Comparison of ENCODE assay signal across 8 mouse cellular contexts in genomic region chr4:152107493-152107892, GRCm38 (mm10). TPM values are rescaled to one million over a fixed set of nuclear protein-coding genes. Genes with fewer than 3 reads are reported as not detected.
A peak's percentile ranks its signal among the peaks of the same experiment; 100 is the strongest.
DNase-seq lines count a peak whose midpoint lies in the region; ATAC-seq and TF ChIP-seq lines count a peak whose summit lies in the region.

No protein-coding gene starts in this region.

- peak overlapping the region; percentile 59 for H3K4me3 ChIP-seq in gastrocnemius, adult 2 months
- peak overlapping the region; percentile 33 for H3K4me3 ChIP-seq in intestine, embryonic 14.5 days (ENCODE audit: low read depth, low read length)
- peak overlapping the region; percentile 46 to 53 for H3K4me3 ChIP-seq in liver, embryonic 14.5 days (ENCODE audit: insufficient read depth in 1 of 2, low read depth in 2 of 2, low read length in 2 of 2)
- peak overlapping the region; percentile 38 for H3K4me3 ChIP-seq in neural tube, embryonic 15.5 days (replicated peaks)

- H3K4me2 ChIP-seq in intestine, embryonic 14.5 days (ENCODE audit: low read length) = peak overlapping the region; percentile 75
- H3K4me2 ChIP-seq in liver, embryonic 14.5 days (ENCODE audit: low read depth) = peak overlapping the region; percentile 70
- H3K4me2 ChIP-seq in neural tube, embryonic 15.5 days = peak overlapping the region; percentile 74

- WGBS in intestine, embryonic 14.5 days = 7% methylated on average over 24 of the region's 24 CpGs
- WGBS in liver, embryonic 14.5 days (ENCODE audit: insufficient replicate concordance) = 39% methylated on average over 24 of the region's 24 CpGs
- 6% methylated on average over 24 of the region's 24 CpGs for WGBS in neural tube, embryonic 15.5 days

- peaks cover 6% of the 10 kb centered on the region for H3K4me1 ChIP-seq in intestine, embryonic 14.5 days (replicated peaks; ENCODE audit: control insufficient read depth, insufficient read depth, low read length)
- peaks cover 30 to 37% of the 10 kb centered on the region in 2 experiments for H3K4me1 ChIP-seq in liver, embryonic 14.5 days (replicated peaks; ENCODE audit: control insufficient read depth in 2 of 2, insufficient read depth in 2 of 2, low read length in 1 of 2)
- peaks cover 20% of the 10 kb centered on the region for H3K4me1 ChIP-seq in neural tube, embryonic 15.5 days

- H3K9me3 ChIP-seq in intestine, embryonic 14.5 days (ENCODE audit: control insufficient read depth, low read length) = no peaks in the 10 kb centered on the region
- H3K9me3 ChIP-seq in liver, embryonic 14.5 days (ENCODE audit: control insufficient read depth, low read length) = no peaks in the 10 kb centered on the region
- H3K9me3 ChIP-seq in neural tube, embryonic 15.5 days (replicated peaks) = no peaks in the 10 kb centered on the region

- TF ChIP-seq EP300 in liver, embryonic 14.5 days (IDR thresholded peaks at IDR 0.05; ENCODE audit: low read depth) = no peak

- intact Hi-C loops in gastrocnemius, adult 2 months (cut with DNase I) = no loop called here
- intact Hi-C loops in gastrocnemius, postnatal 14 days (cut with DNase I; ENCODE audit: low total_unique reads) = no loop called here

- 0 out of 2 replicates have a peak overlapping the region, but pooled peaks have one; percentile 43 for H3K27ac ChIP-seq in gastrocnemius, adult 2 months
- H3K27ac ChIP-seq in intestine, embryonic 14.5 days (ENCODE audit: low read depth) = peak overlapping the region; percentile 62; the same call in 1 of the 2 replicates
- H3K27ac ChIP-seq in liver, embryonic 14.5 days = peak overlapping the region; percentile 71
- peak overlapping the region; percentile 79 for H3K27ac ChIP-seq in neural tube, embryonic 15.5 days (replicated peaks)

- ATAC-seq in intestine, embryonic 14.5 days (replicated peaks; ENCODE audit: low FRiP score, low TSS enrichment, low read depth) = peak; percentile 88
- peak; percentile 69 for ATAC-seq in liver, embryonic 14.5 days (ENCODE audit: insufficient read depth)
- peak; percentile 60 for ATAC-seq in neural tube, embryonic 15.5 days (ENCODE audit: low FRiP score)

- 0 out of 2 replicates have a peak overlapping the region, but pooled peaks have one; percentile 32 for H3K9ac ChIP-seq in intestine, embryonic 14.5 days (ENCODE audit: low read length)
- peak overlapping the region; percentile 37; the same call in 1 of the 2 replicates for H3K9ac ChIP-seq in liver, embryonic 14.5 days (replicated peaks)
- H3K9ac ChIP-seq in neural tube, embryonic 15.5 days (replicated peaks) = peak overlapping the region; percentile 23; the same call in 1 of the 2 replicates

- peaks cover 63% of the 10 kb centered on the region for H3K36me3 ChIP-seq in intestine, embryonic 14.5 days (ENCODE audit: control insufficient read depth, insufficient read depth, low read length)
- H3K36me3 ChIP-seq in liver, embryonic 14.5 days (replicated peaks; ENCODE audit: control insufficient read depth, insufficient read depth, low read depth) = peaks cover 21% of the 10 kb centered on the region
- peaks cover 47% of the 10 kb centered on the region for H3K36me3 ChIP-seq in neural tube, embryonic 15.5 days

- no peak for TF ChIP-seq CTCF in gastrocnemius, adult 2 months (IDR thresholded peaks at IDR 0.05)
- no peak for TF ChIP-seq CTCF in liver, embryonic 14.5 days (IDR thresholded peaks at IDR 0.05; ENCODE audit: low read depth)

- DNase-seq in gastrocnemius, adult 2 months = no peak
- no peak for DNase-seq in gastrocnemius, postnatal 14 days
- peak; percentile 62 for DNase-seq in c-Kit-positive CD71-positive TER-119-positive erythroid progenitor cells, embryonic 14.5 days (ENCODE audit: low spot score)
- DNase-seq in intestine, embryonic 14.5 days (ENCODE audit: low spot score) = no peak
- DNase-seq in liver, embryonic 14.5 days (ENCODE audit: low read depth in 3 of 3, low spot score in 3 of 3) = no peak
- no peak for DNase-seq in frontal cortex, postnatal 10 days (ENCODE audit: low spot score in 2 of 2)
- no peak for DNase-seq in right cerebral cortex, adult 18-20 months

- H3K27me3 ChIP-seq in intestine, embryonic 14.5 days (replicated peaks; ENCODE audit: control insufficient read depth, insufficient read depth, low read length) = 0 out of 2 replicates have a peak, but pooled peaks cover 2% of the 10 kb centered on the region
- no peaks in the 10 kb centered on the region for H3K27me3 ChIP-seq in liver, embryonic 14.5 days (ENCODE audit: control insufficient read depth, insufficient read depth, low read length)
- H3K27me3 ChIP-seq in neural tube, embryonic 15.5 days (replicated peaks) = 0 out of 2 replicates have a peak, but pooled peaks cover 4% of the 10 kb centered on the region

RNA-seq across cellular contexts. Expression of gene Tnfrsf25, which starts 8.2 kb away (rescaled TPM):
- 1 to 10 TPM in 1 of 2 experiments, under 1 TPM in 1; 0.38 to 2.0 TPM for total RNA-seq in gastrocnemius, adult 2 months (2021)
- 1 to 10 TPM in 1 of 2 experiments, under 1 TPM in 1; 0.74 to 1.1 TPM for total RNA-seq in gastrocnemius, postnatal 14 days (2021)
- polyA plus RNA-seq in intestine, embryonic 14.5 days (2014; fragmentation: Nextera tagmentation; extraction: Ambion mirVana) = 0.97 and 0.98 TPM in 2 replicates
- polyA plus RNA-seq in liver, embryonic 14.5 days (2012; rRNA removed) = 0.68 and 0.93 TPM in 2 replicates
- 0.15 and 0.16 TPM in 2 replicates for polyA plus RNA-seq in liver, embryonic 14.5 days (2014; fragmentation: Nextera tagmentation; extraction: Ambion mirVana)
- polyA plus RNA-seq in neural tube, embryonic 15.5 days (2015; fragmentation: Nextera tagmentation; extraction: Ambion mirVana) = 1.2 and 2.4 TPM in 2 replicates

RNA-seq across cellular contexts. Expression of gene Plekhg5, which starts 35.2 kb away (rescaled TPM):
- 1 to 10 TPM; 4.9 to 6.6 TPM for total RNA-seq in gastrocnemius, adult 2 months (2021)
- 10 to 100 TPM; 11.2 to 17.1 TPM for total RNA-seq in gastrocnemius, postnatal 14 days (2021)
- polyA plus RNA-seq in intestine, embryonic 14.5 days (2014; fragmentation: Nextera tagmentation; extraction: Ambion mirVana) = 9.0 and 9.2 TPM in 2 replicates
- polyA plus RNA-seq in liver, embryonic 14.5 days (2012; rRNA removed) = 4.5 and 4.7 TPM in 2 replicates
- 2.6 and 4.8 TPM in 2 replicates for polyA plus RNA-seq in liver, embryonic 14.5 days (2014; fragmentation: Nextera tagmentation; extraction: Ambion mirVana)
- 13.5 and 13.6 TPM in 2 replicates for polyA plus RNA-seq in neural tube, embryonic 15.5 days (2015; fragmentation: Nextera tagmentation; extraction: Ambion mirVana)

RNA-seq across cellular contexts. Expression of gene Espn, which starts 44.7 kb away (rescaled TPM):
- under 1 TPM; 0.13 to 0.45 TPM for total RNA-seq in gastrocnemius, adult 2 months (2021)
- under 1 TPM; 0.58 to 0.90 TPM for total RNA-seq in gastrocnemius, postnatal 14 days (2021)
- 22.8 and 24.2 TPM in 2 replicates for polyA plus RNA-seq in intestine, embryonic 14.5 days (2014; fragmentation: Nextera tagmentation; extraction: Ambion mirVana)
- polyA plus RNA-seq in liver, embryonic 14.5 days (2012; rRNA removed) = 1.2 and 1.5 TPM in 2 replicates
- 1.2 and 1.9 TPM in 2 replicates for polyA plus RNA-seq in liver, embryonic 14.5 days (2014; fragmentation: Nextera tagmentation; extraction: Ambion mirVana)
- polyA plus RNA-seq in neural tube, embryonic 15.5 days (2015; fragmentation: Nextera tagmentation; extraction: Ambion mirVana) = 0.31 and 3.3 TPM in 2 replicates

RNA-seq across cellular contexts. Expression of gene Hes2, which starts 51.2 kb away (rescaled TPM):
- total RNA-seq in gastrocnemius, adult 2 months (2021) = not detected
- total RNA-seq in gastrocnemius, postnatal 14 days (2021) = not detected
- polyA plus RNA-seq in intestine, embryonic 14.5 days (2014; fragmentation: Nextera tagmentation; extraction: Ambion mirVana) = not detected in 2 replicates
- polyA plus RNA-seq in liver, embryonic 14.5 days (2012; rRNA removed) = 0.01 and 0.02 TPM in 2 replicates
- polyA plus RNA-seq in liver, embryonic 14.5 days (2014; fragmentation: Nextera tagmentation; extraction: Ambion mirVana) = 0.05 TPM in 1 of 2 replicates, not detected in the other
- not detected in 2 replicates for polyA plus RNA-seq in neural tube, embryonic 15.5 days (2015; fragmentation: Nextera tagmentation; extraction: Ambion mirVana)
